1 mouse cellular context compared by ENCODE assay signal in the genomic region with DNA sequence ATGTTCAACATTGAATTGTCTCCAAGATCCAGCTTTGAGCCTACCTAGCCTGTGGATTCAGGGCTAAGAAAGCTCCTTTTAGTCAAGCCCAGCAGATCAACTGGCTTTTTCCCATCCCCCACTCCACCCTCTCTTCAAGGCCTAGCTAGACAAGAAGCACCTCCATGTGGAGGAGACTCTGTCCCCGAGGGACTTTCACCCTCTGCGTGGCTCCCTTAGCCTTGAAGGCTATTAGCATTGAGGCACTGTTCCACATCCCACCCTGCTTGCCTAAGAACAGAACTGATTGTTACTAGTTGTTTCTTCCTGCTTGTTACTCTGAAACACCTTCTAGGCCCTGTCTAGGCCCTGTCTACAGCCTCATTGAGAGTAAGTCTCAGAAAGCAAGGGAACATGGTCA.
TF ChIP-seq lines count a peak whose summit lies in the region.

No protein-coding gene starts in this region.

TF ChIP-seq in CH12.LX, 34 proteins besides CTCF, POLR2A, EP300 and RAD21 (continued from another document):
- no peak for TF ChIP-seq MAZ (IDR thresholded peaks at IDR 0.05; ENCODE audit: low read depth, low read length)
- no peak for TF ChIP-seq NRF1 (IDR thresholded peaks at IDR 0.05; ENCODE audit: low read depth, low read length)
- no peak for TF ChIP-seq JUND (conservative IDR thresholded peaks at IDR 0.05; ENCODE audit: low read depth, low read length)
- TF ChIP-seq CHD1 (IDR thresholded peaks at IDR 0.05; ENCODE audit: low read depth, low read length), result no peak
- TF ChIP-seq PAX5 (IDR thresholded peaks at IDR 0.05; ENCODE audit: low read length), result no peak
- TF ChIP-seq MAFK (IDR thresholded peaks at IDR 0.05; ENCODE audit: insufficient replicate concordance, low read length), result no peak
